Mouse (Mus musculus): ENCODE data around the gene Usp44. TPM values are rescaled to one million over a fixed set of nuclear protein-coding genes. Genes with fewer than 3 reads are reported as not detected.
"Not testable (repeated sequence)": the region's sequence is repeated elsewhere in the genome, so short reads cannot be mapped to it uniquely, and the experiment has no call there.

Usp44 gene
- polyA plus RNA-seq, 1 experiment from 2014 or later: 6.6 TPM

DNA sequence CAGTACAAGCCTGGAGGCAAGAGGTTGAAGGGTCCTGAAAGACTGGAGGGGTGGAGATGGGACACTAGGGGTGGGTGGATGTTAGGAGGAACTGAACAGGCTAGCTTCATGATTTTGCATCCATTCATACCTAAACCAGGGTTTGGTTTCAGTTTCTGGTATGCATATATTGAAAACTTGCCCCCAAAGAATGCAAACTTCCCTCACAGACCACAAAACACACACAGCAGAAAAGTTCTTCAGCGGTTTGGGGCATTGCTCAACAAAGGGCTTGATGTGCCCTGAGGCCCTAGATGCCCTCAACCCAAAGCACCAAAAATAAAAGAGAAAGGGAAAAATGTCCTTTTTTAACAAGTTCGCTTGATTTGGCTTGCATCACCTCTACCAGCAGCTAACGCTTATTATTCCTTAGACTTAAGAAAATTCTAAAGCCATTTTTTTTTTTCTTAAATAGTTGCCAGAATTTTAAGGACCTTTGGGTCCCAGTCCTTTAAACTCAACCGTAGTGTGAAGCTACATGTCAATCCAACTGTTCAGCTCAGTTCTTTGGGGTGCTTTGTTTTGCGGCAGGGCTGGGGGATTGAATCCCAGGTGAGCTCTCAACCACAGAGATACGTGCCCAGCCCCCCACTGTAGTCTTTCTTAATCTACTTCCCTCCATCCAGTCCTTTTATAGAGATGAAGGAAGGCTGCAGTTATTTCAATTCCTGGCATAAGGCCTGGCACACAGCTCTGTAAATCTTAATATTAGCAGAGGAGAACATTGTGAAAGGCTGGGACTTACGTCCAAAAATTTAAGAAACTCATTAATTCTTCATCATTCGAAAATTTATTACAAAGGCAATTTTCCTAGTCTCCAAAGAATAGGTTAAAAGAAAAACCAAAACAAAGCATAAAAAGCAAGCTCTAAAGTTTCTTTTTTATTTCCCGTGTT, 1.2 kb upstream of the Usp44 start:
- no peaks in the 10 kb centered on the region for H3K9me3 ChIP-seq
- WGBS: 29% methylated on average over 9 of the region's 9 CpGs
- H3K36me3 ChIP-seq (replicated peaks): no peaks in the 10 kb centered on the region
- H3K27ac ChIP-seq (replicated peaks): no peak overlapping the region
- peaks cover 28% of the 10 kb centered on the region for H3K4me1 ChIP-seq
- no peak overlapping the region for H3K4me3 ChIP-seq
- H3K27me3 ChIP-seq (replicated peaks; ENCODE audit: low read depth, poor library complexity, severe bottlenecking): peaks cover 57% of the 10 kb centered on the region
- DNase-seq (ENCODE audit: low spot score): no peak

DNA sequence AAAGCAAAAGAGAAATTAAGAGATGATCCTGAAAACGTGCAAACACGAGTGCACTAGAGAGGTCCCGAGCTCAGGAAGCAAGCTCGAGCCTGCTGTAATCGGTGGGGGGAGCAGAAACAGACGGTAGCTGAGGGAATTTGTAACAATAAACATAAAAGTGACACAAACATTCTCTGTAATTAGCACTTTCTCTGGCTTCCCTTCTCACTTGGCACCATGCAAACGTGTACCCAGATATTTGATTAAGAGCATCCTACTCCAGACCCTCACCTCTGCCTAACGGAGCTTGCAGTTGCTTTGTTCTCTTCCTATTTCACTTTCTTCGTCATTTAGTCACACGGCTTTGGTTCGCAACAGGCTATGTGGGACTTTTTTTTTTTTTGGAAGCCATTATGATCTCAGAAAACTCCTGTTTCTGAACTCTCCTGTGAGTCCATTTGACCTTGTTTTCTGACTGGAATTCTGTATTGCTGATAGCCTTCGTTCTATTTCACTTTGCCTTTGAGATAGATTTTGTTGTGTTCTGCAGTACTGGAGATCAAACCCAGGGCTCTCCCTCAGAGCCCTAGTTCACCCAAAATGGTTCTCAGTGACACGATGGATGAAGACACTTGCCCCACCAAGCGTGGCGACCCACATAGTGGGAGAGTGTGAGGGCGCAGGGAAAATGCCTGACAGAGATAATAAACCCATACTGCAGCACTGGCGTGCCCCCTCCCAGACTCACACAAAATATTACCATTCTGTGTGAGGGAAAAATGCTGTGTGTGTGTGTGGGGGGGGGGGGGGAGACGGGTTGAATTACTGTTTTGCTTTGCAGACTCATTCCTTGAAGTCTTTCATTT, 597 bp downstream of the Usp44 start:
- Histone ChIP-seq H3K4me1 (peaks cover 28% of the 10 kb centered on the region), H3K27ac (replicated peaks) (no peak overlapping the region), H3K9me3 (no peaks in the 10 kb centered on the region), H3K27me3 (replicated peaks; ENCODE audit: low read depth, poor library complexity, severe bottlenecking) (peaks cover 66% of the 10 kb centered on the region), H3K36me3 (replicated peaks) (no peaks in the 10 kb centered on the region), H3K4me3 (peak overlapping the region; percentile 44)
- peak; percentile 32 for DNase-seq (ENCODE audit: low spot score)
- WGBS: 4% methylated on average over 18 of the region's 18 CpGs

DNA sequence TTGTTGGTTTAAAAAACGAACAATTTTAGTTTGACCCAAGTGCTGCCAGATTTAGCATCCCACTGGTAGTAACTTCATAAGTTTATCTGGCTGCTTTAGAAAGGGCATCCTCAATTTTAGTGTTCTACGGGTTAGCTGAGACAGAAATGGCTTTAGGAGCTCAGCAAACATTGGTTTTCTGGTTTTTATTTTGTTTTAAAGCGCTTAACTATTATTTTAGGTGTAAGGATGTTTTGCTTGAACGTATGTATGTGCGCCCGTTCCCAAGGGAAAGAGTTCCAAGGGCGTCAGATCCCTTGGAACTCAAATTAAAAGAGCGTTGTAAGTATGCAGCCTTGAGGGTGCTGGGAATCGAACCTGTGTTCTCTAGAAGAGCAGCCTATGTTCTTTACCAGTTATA, 1.5 kb downstream of the Usp44 start:
- no peak for DNase-seq (ENCODE audit: low spot score)
- Histone ChIP-seq H3K9me3 (no peaks in the 10 kb centered on the region), H3K36me3 (replicated peaks) (no peaks in the 10 kb centered on the region), H3K4me3 (no peak overlapping the region), H3K27ac (replicated peaks) (no peak overlapping the region), H3K27me3 (replicated peaks; ENCODE audit: low read depth, poor library complexity, severe bottlenecking) (peaks cover 66% of the 10 kb centered on the region), H3K4me1 (peaks cover 28% of the 10 kb centered on the region)
- 29% methylated on average over 9 of the region's 9 CpGs for WGBS

DNA sequence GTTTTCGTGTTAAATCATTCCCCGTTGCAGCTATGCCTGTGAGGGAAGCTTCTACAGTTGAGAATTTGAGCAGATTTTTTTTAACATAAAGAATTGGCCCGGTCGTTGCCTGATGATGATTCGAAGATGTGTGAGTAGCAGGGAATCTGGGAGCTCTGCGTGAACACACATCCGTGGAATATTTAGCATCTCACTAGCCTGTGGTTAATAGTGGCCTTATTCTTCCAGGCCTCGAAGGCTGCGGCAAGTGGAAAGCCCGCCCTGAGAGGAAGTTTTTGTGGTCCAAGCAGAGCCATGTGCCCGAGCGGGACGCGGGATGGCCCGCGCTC, 2.0 kb downstream of the Usp44 start:
- Histone ChIP-seq H3K4me1 (peaks cover 28% of the 10 kb centered on the region), H3K9me3 (no peaks in the 10 kb centered on the region), H3K27ac (replicated peaks) (peak overlapping the region; percentile 85), H3K36me3 (replicated peaks) (no peaks in the 10 kb centered on the region), H3K4me3 (peak overlapping the region; percentile 85), H3K27me3 (replicated peaks; ENCODE audit: low read depth, poor library complexity, severe bottlenecking) (peaks cover 66% of the 10 kb centered on the region)
- DNase-seq (ENCODE audit: low spot score): no peak
- 2% methylated on average over 16 of the region's 16 CpGs for WGBS

DNA sequence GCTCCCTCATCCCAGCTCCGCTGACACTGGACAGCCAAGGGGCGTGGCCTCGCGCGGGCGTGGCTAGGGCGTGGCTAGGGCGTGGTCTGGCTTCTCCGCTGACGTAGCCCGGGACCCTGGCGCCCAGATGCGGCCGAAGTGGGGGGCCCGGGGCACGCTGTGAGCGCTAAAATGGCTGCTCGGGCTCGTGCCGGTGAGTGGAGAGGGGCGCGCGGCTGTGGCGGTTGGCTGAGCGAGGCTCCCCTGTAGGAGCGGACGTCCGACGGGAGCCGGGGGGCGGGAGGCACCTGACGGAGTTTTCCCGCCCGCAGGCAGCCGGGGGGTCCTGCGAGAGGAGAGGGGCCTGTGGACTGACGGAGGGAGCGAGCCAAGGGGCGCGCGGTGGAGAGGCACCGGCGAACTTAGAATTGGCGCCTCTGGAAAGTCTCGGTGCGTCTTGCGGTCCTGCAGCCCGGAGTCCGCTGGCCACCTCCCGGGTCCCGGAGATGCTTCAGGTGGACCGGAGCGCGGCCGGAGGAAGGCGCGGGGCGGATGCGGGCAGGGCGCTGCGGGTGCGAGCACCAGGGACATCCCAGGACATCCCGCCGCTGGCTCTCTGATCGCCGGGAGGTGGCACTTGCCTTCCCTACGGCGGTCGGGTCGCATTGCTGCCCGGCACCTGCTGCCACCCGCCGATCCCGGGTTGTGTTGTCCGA, 2.5 kb downstream of the Usp44 start:
- peak; percentile 95 for DNase-seq (ENCODE audit: low spot score)
- no peaks in the 10 kb centered on the region for H3K36me3 ChIP-seq (replicated peaks)
- no peaks in the 10 kb centered on the region for H3K9me3 ChIP-seq
- H3K27me3 ChIP-seq (replicated peaks; ENCODE audit: low read depth, poor library complexity, severe bottlenecking): peaks cover 66% of the 10 kb centered on the region
- WGBS: under 1% methylated on average over 74 of the region's 75 CpGs
- H3K4me1 ChIP-seq: peaks cover 28% of the 10 kb centered on the region
- peak overlapping the region; percentile 85 for H3K4me3 ChIP-seq
- H3K27ac ChIP-seq (replicated peaks): peak overlapping the region; percentile 85

DNA sequence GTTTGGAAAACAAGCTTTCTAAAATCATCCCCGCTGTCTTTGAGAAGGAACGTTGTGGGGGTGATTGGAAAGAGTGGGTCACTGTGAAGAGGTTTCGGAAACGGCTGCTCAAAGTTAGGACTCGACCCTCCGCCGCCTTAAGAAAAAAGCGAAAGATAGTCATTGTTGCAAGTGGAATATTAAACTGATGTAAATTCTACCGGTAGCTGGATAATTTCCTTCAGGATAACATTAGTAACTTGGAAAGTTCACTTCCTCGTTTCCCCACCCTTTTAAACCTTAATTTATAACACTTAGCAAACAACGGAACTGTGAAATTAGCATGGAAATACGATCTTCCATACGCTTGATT, 3.0 kb downstream of the Usp44 start:
- Histone ChIP-seq H3K36me3 (replicated peaks) (no peaks in the 10 kb centered on the region), H3K27ac (replicated peaks) (peak overlapping the region; percentile 85; the same call in 1 of the 2 replicates), H3K4me1 (peaks cover 28% of the 10 kb centered on the region), H3K4me3 (peak overlapping the region; percentile 85), H3K27me3 (replicated peaks; ENCODE audit: low read depth, poor library complexity, severe bottlenecking) (peaks cover 66% of the 10 kb centered on the region), H3K9me3 (no peaks in the 10 kb centered on the region)
- DNase-seq (ENCODE audit: low spot score): no peak
- 5% methylated on average over 13 of the region's 13 CpGs for WGBS

DNA sequence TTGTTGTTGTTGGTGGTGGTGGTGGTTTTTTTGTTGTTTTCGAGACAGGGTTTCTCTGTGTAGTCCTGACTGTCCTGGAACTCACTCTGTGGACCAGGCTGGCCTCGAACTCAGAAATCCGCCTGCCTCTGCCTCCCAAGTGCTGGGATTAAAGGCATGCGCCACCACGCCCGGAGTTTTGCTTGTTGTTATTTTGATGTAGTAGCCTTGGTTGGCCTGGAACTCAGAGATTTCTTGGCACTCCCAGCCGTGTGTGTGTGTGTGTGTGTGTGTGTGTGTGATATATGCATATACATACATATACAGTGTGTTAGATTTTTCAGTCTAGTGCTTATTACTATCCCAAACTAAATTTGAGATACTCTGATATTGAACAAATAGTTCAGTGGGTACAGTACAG, 3.8 kb downstream of the Usp44 start:
- H3K27ac ChIP-seq (replicated peaks): not testable (repeated sequence)

DNA sequence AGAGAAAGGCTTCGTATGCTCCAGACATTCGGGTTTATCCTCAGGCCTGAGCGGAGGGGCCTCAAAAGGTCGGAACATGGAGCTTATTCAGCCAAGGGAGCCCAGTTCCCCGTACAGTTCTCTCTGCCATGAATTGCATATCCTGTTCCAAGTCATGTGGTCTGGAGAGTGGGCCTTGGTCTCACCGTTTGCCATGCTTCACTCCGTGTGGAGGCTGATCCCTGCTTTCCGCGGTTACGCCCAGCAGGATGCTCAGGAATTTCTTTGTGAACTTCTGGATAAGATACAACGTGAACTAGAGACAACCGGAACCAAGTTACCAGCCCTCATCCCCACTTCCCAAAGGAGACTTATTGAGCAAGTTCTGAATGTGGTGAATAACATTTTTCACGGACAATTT, 15.4 kb downstream of the Usp44 start:
- no peak for DNase-seq (ENCODE audit: low spot score)
- peaks cover 43% of the 10 kb centered on the region for H3K36me3 ChIP-seq (replicated peaks)
- H3K9me3 ChIP-seq: peaks cover 19% of the 10 kb centered on the region; the same call in 1 of the 2 replicates
- H3K4me3 ChIP-seq: no peak overlapping the region
- no peak overlapping the region for H3K27ac ChIP-seq (replicated peaks)
- no peaks in the 10 kb centered on the region for H3K4me1 ChIP-seq
- no peaks in the 10 kb centered on the region for H3K27me3 ChIP-seq (replicated peaks; ENCODE audit: low read depth, poor library complexity, severe bottlenecking)
- WGBS: 95% methylated on average over 13 of the region's 13 CpGs

More for the DNA sequence above, 3.8 kb downstream of the Usp44 start:
- DNase-seq (ENCODE audit: low spot score); H3K36me3 ChIP-seq (replicated peaks); H3K9me3 ChIP-seq; H3K4me3 ChIP-seq: not testable (repeated sequence)
- peaks cover 28% of the 10 kb centered on the region for H3K4me1 ChIP-seq
- WGBS: 89% methylated on average over 7 of the region's 7 CpGs
- H3K27me3 ChIP-seq (replicated peaks; ENCODE audit: low read depth, poor library complexity, severe bottlenecking): peaks cover 60% of the 10 kb centered on the region

DNA sequence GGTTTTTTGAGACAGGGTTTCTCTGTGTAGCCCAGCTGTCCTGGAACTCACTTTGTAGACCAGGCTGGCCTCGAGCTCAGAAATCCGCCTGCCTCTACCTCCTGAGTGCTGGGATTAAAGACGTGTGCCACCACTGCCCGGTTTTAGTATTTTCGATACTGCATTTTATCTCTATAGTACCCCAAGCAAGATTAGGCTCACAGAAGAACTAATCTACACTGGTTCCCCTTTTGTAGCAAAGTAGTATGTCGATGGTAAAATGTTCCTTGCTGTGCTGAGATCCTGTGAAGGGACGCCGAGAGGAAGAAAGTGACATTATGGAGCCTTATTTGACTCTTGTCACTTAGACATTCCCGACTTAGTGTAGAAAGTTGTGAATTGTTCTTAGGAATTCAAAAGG, 23.8 kb downstream of the Usp44 start:
- Histone ChIP-seq H3K27ac (replicated peaks) (no peak overlapping the region), H3K4me3 (no peak overlapping the region), H3K9me3 (no peaks in the 10 kb centered on the region), H3K4me1 (no peaks in the 10 kb centered on the region), H3K36me3 (replicated peaks) (peaks cover 31% of the 10 kb centered on the region), H3K27me3 (replicated peaks; ENCODE audit: low read depth, poor library complexity, severe bottlenecking) (no peaks in the 10 kb centered on the region)
- no peak for DNase-seq (ENCODE audit: low spot score)
- WGBS: 91% methylated on average over 9 of the region's 9 CpGs

DNA sequence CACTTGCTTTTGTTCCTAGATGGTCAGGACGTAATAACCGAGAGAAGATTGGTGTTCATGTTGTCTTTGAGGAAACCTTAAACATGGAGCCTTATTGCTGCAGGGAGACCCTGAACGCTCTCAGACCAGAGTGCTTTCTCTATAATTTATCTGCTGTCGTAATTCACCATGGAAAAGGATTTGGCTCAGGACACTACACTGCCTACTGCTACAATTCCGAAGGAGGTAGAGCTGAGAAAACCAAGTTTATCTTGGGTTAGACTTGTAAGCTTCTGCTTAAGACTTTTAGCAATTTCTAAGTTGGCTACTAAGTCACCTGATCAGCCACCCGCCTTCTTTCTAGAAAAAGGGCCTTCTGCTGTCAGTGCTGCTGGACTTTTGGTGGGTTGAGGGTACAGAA, 24.7 kb downstream of the Usp44 start:
- no peaks in the 10 kb centered on the region for H3K9me3 ChIP-seq
- H3K36me3 ChIP-seq (replicated peaks): peaks cover 41% of the 10 kb centered on the region
- DNase-seq (ENCODE audit: low spot score): no peak
- H3K27me3 ChIP-seq (replicated peaks; ENCODE audit: low read depth, poor library complexity, severe bottlenecking): no peaks in the 10 kb centered on the region
- 90% methylated on average over 6 of the region's 6 CpGs for WGBS
- no peak overlapping the region for H3K4me3 ChIP-seq
- H3K27ac ChIP-seq (replicated peaks): no peak overlapping the region
- no peaks in the 10 kb centered on the region for H3K4me1 ChIP-seq

DNA sequence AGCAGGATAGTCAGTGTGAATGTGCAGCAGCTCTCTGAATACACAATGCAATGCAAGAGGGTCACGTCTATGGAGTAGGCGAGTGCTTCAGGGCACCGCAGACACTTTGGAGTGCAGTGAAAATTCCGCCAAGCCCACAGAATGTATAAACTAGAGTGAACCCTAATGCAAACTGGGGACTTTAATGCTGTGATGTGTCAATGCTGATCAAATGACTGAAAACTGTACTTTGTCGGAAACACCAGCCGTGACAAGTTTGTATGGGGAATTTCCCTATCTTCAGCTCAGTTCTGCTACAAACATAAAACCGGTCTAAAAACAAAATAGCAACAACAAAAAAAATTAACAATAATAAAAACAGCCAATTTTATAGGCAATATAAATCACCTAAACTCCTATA, 37.0 kb downstream of the Usp44 start:
- Histone ChIP-seq H3K27me3 (replicated peaks; ENCODE audit: low read depth, poor library complexity, severe bottlenecking) (no peaks in the 10 kb centered on the region), H3K27ac (replicated peaks) (no peak overlapping the region), H3K36me3 (replicated peaks) (peaks cover 99% of the 10 kb centered on the region), H3K4me1 (no peaks in the 10 kb centered on the region), H3K9me3 (no peaks in the 10 kb centered on the region), H3K4me3 (no peak overlapping the region)
- 93% methylated on average over 7 of the region's 7 CpGs for WGBS
- DNase-seq (ENCODE audit: low spot score): no peak

DNA sequence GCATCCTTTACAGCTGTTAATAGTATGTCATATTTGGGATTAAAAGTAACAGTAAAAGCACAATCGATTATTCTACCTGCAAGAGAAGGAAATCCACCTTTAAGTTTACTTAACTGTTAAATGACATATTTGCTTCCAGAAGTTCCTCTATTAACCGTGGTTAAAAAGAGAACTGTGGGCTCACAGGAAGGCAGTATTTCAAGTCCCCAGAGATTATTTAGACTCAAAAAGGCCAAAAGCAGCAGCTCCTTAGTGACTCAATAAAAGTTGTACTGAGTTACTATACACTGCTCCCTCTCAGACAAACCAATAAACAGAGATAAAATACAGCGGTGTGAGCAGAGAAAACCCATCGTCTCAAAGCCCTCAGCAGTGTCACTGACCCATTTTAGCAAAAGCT, 37.5 kb downstream of the Usp44 start:
- no peak for DNase-seq (ENCODE audit: low spot score)
- 88% methylated on average over 4 of the region's 4 CpGs for WGBS
- no peaks in the 10 kb centered on the region for H3K27me3 ChIP-seq (replicated peaks; ENCODE audit: low read depth, poor library complexity, severe bottlenecking)
- no peak overlapping the region for H3K4me3 ChIP-seq
- H3K27ac ChIP-seq (replicated peaks): no peak overlapping the region
- H3K9me3 ChIP-seq: no peaks in the 10 kb centered on the region
- H3K36me3 ChIP-seq (replicated peaks): peaks cover 99% of the 10 kb centered on the region
- no peaks in the 10 kb centered on the region for H3K4me1 ChIP-seq

Data from embryonic facial prominence, embryonic 10.5 days (tissue).